Mouse (Mus musculus): ENCODE results near the gene Mrpl10. TPM values are rescaled to one million over a fixed set of nuclear protein-coding genes. Genes with fewer than 3 reads are reported as not detected.

Mrpl10 gene
- polyA plus RNA-seq, 1 experiment from 2014 or later: 34.5 TPM

DNA sequence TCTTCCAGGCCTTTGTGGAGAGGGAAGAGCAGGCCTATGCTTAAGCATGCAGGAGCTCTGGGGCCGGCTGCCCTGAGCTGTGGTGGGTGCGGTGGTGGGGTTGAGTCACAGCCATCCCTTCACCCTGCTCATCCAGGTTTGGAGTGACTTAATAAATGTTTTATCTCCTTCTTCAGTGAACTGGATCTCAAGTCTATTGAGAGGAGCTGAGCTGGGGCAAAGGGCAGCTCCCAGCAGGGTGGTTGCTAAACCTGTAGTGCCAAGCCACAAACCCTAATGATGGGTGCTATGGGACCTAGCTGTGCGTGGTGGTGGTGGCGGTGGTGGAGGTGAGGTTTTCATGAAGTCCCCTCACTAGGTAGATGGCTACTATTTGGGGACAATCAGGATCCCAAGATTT, 7.6 kb upstream of the Mrpl10 start:
- Histone ChIP-seq H3K27me3 (ENCODE audit: insufficient read depth, low read length) (no peaks in the 10 kb centered on the region), H3K27ac (ENCODE audit: low read depth) (no peak overlapping the region), H3K4me2 (ENCODE audit: low read depth, low read length) (no peak overlapping the region), H3K4me1 (ENCODE audit: insufficient read depth) (peaks cover 12% of the 10 kb centered on the region), H3K36me3 (replicated peaks; ENCODE audit: insufficient read depth, low read length) (no peaks in the 10 kb centered on the region), H3K4me3 (ENCODE audit: low read depth, low read length) (no peak overlapping the region), H3K9me3 (ENCODE audit: low read length) (no peaks in the 10 kb centered on the region), H3K9ac (replicated peaks) (no peak overlapping the region)
- WGBS (ENCODE audit: insufficient replicate concordance): 77% methylated on average over 4 of the region's 4 CpGs
- ATAC-seq: no peak
- TF ChIP-seq CTCF (IDR thresholded peaks at IDR 0.05; ENCODE audit: low read depth) (no peak), EP300 (IDR thresholded peaks at IDR 0.05; ENCODE audit: low read depth) (no peak)
- DNase-seq: no peak

GRCm38 (mm10) chr11:97036141-97036540, 5.2 kb upstream of the Mrpl10 start:
- TF ChIP-seq EP300 (IDR thresholded peaks at IDR 0.05; ENCODE audit: low read depth): no peak
- no peak for TF ChIP-seq CTCF (IDR thresholded peaks at IDR 0.05; ENCODE audit: low read depth)
- WGBS (ENCODE audit: insufficient replicate concordance): 75% methylated on average over 5 of the region's 5 CpGs

DNA sequence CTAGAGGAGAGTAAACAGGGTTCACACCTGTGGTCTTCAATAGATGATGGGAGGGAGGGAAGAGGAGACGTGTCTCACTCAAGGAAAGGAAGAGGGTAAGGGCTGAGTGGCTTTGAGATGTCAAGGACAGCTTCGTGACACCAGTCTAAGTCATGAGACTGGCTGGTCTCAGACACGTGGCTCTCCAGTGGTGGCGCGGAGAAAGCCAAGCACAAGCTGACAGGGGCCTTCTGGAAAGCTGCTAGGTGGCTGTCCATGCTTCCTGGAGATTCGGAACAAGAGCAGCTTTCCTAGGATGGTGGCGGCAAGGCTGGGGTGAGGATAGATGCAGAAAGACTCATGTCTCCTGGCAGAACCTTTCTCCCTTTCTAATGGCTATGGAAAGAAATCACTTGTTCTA, 2.5 kb upstream of the Mrpl10 start:
- TF ChIP-seq CTCF (IDR thresholded peaks at IDR 0.05; ENCODE audit: low read depth) (no peak), EP300 (IDR thresholded peaks at IDR 0.05; ENCODE audit: low read depth) (no peak)
- H3K4me1 ChIP-seq (ENCODE audit: insufficient read depth): peaks cover 16% of the 10 kb centered on the region
- no peak overlapping the region for H3K9ac ChIP-seq (replicated peaks)
- WGBS (ENCODE audit: insufficient replicate concordance): 68% methylated on average over 7 of the region's 7 CpGs
- no peak overlapping the region for H3K27ac ChIP-seq (ENCODE audit: low read depth)
- DNase-seq (no peak), ATAC-seq (no peak)
- H3K27me3 ChIP-seq (ENCODE audit: insufficient read depth, low read length): no peaks in the 10 kb centered on the region
- no peak overlapping the region for H3K4me2 ChIP-seq (ENCODE audit: low read depth, low read length)
- H3K4me3 ChIP-seq (ENCODE audit: low read depth, low read length): no peak overlapping the region
- H3K9me3 ChIP-seq (ENCODE audit: low read length): no peaks in the 10 kb centered on the region
- peaks cover 3% of the 10 kb centered on the region; the same call in 1 of the 2 replicates for H3K36me3 ChIP-seq (replicated peaks; ENCODE audit: insufficient read depth, low read length)

More at GRCm38 (mm10) chr11:97036141-97036540, 5.2 kb upstream of the Mrpl10 start:
- Histone ChIP-seq H3K9me3 (ENCODE audit: low read length) (no peaks in the 10 kb centered on the region), H3K27me3 (ENCODE audit: insufficient read depth, low read length) (no peaks in the 10 kb centered on the region), H3K9ac (replicated peaks) (no peak overlapping the region), H3K36me3 (replicated peaks; ENCODE audit: insufficient read depth, low read length) (no peaks in the 10 kb centered on the region), H3K27ac (ENCODE audit: low read depth) (no peak overlapping the region), H3K4me2 (ENCODE audit: low read depth, low read length) (no peak overlapping the region), H3K4me1 (ENCODE audit: insufficient read depth) (peaks cover 9% of the 10 kb centered on the region; the same call in 1 of the 2 replicates), H3K4me3 (ENCODE audit: low read depth, low read length) (no peak overlapping the region)
- DNase-seq: no peak
- no peak for ATAC-seq

DNA sequence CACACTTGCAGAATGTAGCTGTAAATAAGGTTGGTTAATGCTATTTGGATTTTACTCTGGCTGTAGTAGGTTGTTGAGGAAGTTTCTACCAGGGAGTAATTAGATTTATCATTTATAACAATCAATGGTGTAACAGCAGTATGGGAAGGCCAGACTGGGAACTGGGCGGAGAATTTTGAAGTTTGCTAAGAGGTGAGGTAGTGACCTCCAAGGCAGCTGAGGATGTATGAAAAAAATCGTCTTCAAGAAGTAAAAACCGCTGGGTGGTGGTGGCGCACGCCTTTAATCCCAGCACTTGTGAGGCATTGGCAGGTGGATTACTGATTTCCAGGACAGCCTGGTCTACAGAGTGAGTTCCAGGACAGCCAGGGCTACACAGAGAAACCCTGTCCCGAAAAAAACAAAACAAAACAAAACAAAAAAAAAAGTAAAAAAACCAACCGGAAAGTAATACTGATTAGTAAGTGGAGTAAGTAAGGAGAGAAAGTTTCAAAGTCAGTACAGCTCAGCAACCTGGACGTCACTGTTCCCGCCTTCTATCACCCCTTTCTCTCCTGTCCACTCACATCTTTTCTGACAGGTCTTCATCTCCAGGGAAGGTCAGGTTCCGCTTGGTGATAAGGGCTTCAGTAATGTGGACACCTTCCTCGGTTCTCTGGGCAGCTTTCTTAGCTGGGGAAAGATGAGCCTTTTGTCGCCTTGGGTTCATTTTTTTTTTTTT, 899 bp upstream of the Mrpl10 start:
- peak overlapping the region; percentile 81; the same call in 1 of the 2 replicates for H3K27ac ChIP-seq (ENCODE audit: low read depth)
- TF ChIP-seq CTCF (IDR thresholded peaks at IDR 0.05; ENCODE audit: low read depth): no peak
- TF ChIP-seq EP300 (IDR thresholded peaks at IDR 0.05; ENCODE audit: low read depth): no peak

DNA sequence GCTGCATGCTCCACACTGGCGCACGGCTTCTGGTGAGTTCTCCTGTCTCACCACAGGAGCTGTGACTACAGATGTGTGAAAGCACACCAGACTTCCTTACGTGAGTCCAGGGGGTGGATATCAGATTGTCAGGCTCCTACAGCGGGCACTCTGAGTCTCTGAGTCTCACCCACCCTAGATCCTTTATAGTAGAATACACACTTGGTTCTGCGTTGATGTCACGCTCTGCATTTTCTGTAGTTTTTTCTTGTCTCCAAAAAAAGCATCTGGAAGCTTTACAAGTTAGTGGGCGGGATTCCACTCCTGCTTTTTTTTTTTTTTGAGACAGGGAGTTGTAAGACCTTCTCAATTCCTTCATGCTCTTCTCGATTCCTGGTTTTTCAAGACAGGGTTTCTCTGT, 3.5 kb downstream of the Mrpl10 start:
- no peak overlapping the region for H3K27ac ChIP-seq (ENCODE audit: low read depth)
- no peak for TF ChIP-seq EP300 (IDR thresholded peaks at IDR 0.05; ENCODE audit: low read depth)
- TF ChIP-seq CTCF (IDR thresholded peaks at IDR 0.05; ENCODE audit: low read depth): no peak
- H3K4me1 ChIP-seq (ENCODE audit: insufficient read depth): peaks cover 16% of the 10 kb centered on the region
- H3K9me3 ChIP-seq (ENCODE audit: low read length): no peaks in the 10 kb centered on the region
- H3K9ac ChIP-seq (replicated peaks): no peak overlapping the region
- DNase-seq (no peak), ATAC-seq (no peak)
- no peaks in the 10 kb centered on the region for H3K27me3 ChIP-seq (ENCODE audit: insufficient read depth, low read length)
- WGBS (ENCODE audit: insufficient replicate concordance): 86% methylated on average over 8 of the region's 8 CpGs
- H3K36me3 ChIP-seq (replicated peaks; ENCODE audit: insufficient read depth, low read length): peaks cover 20% of the 10 kb centered on the region
- H3K4me3 ChIP-seq (ENCODE audit: low read depth, low read length): no peak overlapping the region
- H3K4me2 ChIP-seq (ENCODE audit: low read depth, low read length): no peak overlapping the region

More for the DNA sequence above, 899 bp upstream of the Mrpl10 start:
- H3K9me3 ChIP-seq (ENCODE audit: low read length): no peaks in the 10 kb centered on the region
- H3K27me3 ChIP-seq (ENCODE audit: insufficient read depth, low read length): no peaks in the 10 kb centered on the region
- peak overlapping the region; percentile 97 for H3K4me2 ChIP-seq (ENCODE audit: low read depth, low read length)
- DNase-seq (no peak), ATAC-seq (no peak)
- peak overlapping the region; percentile 88; the same call in 1 of the 2 replicates for H3K9ac ChIP-seq (replicated peaks)
- H3K4me1 ChIP-seq (ENCODE audit: insufficient read depth): peaks cover 16% of the 10 kb centered on the region
- WGBS (ENCODE audit: insufficient replicate concordance): 31% methylated on average over 12 of the region's 12 CpGs
- H3K4me3 ChIP-seq (ENCODE audit: low read depth, low read length): peak overlapping the region; percentile 86
- peaks cover 5% of the 10 kb centered on the region; the same call in 1 of the 2 replicates for H3K36me3 ChIP-seq (replicated peaks; ENCODE audit: insufficient read depth, low read length)

DNA sequence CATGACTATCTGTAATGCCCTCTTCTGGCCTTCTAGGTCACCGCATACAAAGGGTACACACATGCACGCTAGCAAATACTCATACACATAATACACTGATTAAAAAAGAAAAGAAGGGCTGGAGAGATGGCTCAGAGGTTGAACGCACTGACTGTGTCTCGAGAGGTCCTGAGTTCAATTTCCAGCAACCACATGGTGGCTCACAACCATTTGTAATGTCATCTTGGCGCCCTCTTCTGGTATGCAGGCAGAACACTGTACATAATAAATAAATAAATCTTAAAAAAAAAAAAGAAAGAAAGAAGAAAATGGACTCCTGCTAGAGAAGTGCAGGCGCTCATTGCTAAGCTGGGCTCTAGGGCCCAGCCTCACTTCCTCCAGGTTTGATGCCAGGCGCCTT, 4.5 kb downstream of the Mrpl10 start:
- peaks cover 20% of the 10 kb centered on the region for H3K36me3 ChIP-seq (replicated peaks; ENCODE audit: insufficient read depth, low read length)
- no peak for ATAC-seq
- WGBS (ENCODE audit: insufficient replicate concordance): 82% methylated on average over 7 of the region's 7 CpGs

More for the DNA sequence above, 4.5 kb downstream of the Mrpl10 start:
- Histone ChIP-seq H3K27ac (ENCODE audit: low read depth) (no peak overlapping the region), H3K4me3 (ENCODE audit: low read depth, low read length) (no peak overlapping the region), H3K9me3 (ENCODE audit: low read length) (no peaks in the 10 kb centered on the region), H3K9ac (replicated peaks) (no peak overlapping the region), H3K4me1 (ENCODE audit: insufficient read depth) (peaks cover 14% of the 10 kb centered on the region), H3K4me2 (ENCODE audit: low read depth, low read length) (no peak overlapping the region), H3K27me3 (ENCODE audit: insufficient read depth, low read length) (no peaks in the 10 kb centered on the region)
- TF ChIP-seq CTCF (IDR thresholded peaks at IDR 0.05; ENCODE audit: low read depth) (peak; percentile 39), EP300 (IDR thresholded peaks at IDR 0.05; ENCODE audit: low read depth) (no peak)
- DNase-seq: no peak
